Comparison of ENCODE assay signal across 16 mouse cellular contexts in the genomic region with DNA sequence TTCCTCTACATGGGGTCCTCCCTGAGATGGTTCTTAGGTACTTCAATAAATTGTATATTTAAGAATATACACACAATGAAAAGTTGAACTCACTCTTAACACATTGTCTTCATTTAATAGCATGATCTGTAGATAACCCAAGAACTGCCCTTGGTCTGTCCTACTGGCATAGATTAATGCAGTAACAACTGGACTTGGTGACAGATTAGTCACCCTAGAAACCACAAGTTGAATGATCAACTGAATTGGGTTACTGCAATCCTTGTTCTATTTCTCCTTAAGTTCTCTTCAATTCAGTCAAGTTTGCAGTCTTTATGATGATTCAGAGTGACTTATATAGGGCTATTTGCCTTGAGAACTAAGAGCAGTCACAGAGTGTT.
"Had no signal": no experiment of that assay in that cellular context is flagged by ENCODE, and none has a peak within 500 bp of the region (broad histone marks: within the 10 kb centered on the region; RNA-seq: fewer than 3 reads in every experiment).

No protein-coding gene starts in this region.

- H3K9me3 ChIP-seq: liver, embryonic 15.5 days; lung, embryonic 15.5 days; megakaryocyte, embryonic 14.5 days; midbrain, embryonic 12.5 days; neural tube, embryonic 13.5 days; neural tube, embryonic 15.5 days had no signal

- DNase-seq: liver, postnatal 0 days; lung, adult 2 months; lung, postnatal 4 days; retina, postnatal 1 day; right cerebral cortex, postnatal 4 days; spleen, adult 18-20 months; thymus, adult 18-20 months; thymus, postnatal 25 days; thymus, postnatal 4 days had no signal

- H3K4me2 ChIP-seq: liver, embryonic 15.5 days; lung, embryonic 15.5 days; midbrain, embryonic 12.5 days; neural tube, embryonic 13.5 days; neural tube, embryonic 15.5 days had no signal

- H3K9ac ChIP-seq: liver, embryonic 15.5 days; liver, postnatal 0 days; lung, embryonic 15.5 days; midbrain, embryonic 12.5 days; neural tube, embryonic 13.5 days; neural tube, embryonic 15.5 days had no signal

- H3K4me3 ChIP-seq: liver, embryonic 15.5 days; lung, embryonic 15.5 days; megakaryocyte, embryonic 14.5 days; midbrain, embryonic 12.5 days; neural tube, embryonic 13.5 days; neural tube, embryonic 15.5 days had no signal

- ATAC-seq: liver, postnatal 0 days; lung, postnatal 0 days had no signal

- H3K27ac ChIP-seq: liver, embryonic 15.5 days; lung, embryonic 15.5 days; midbrain, embryonic 12.5 days; neural tube, embryonic 13.5 days; neural tube, embryonic 15.5 days had no signal

- H3K36me3 ChIP-seq: liver, embryonic 15.5 days; lung, embryonic 15.5 days; midbrain, embryonic 12.5 days; neural tube, embryonic 13.5 days; neural tube, embryonic 15.5 days had no signal

- H3K27me3 ChIP-seq: liver, embryonic 15.5 days; lung, embryonic 15.5 days; megakaryocyte, embryonic 14.5 days; midbrain, embryonic 12.5 days; neural tube, embryonic 13.5 days; neural tube, embryonic 15.5 days had no signal

- H3K4me1 ChIP-seq: liver, embryonic 15.5 days; lung, embryonic 15.5 days; megakaryocyte, embryonic 14.5 days; midbrain, embryonic 12.5 days; neural tube, embryonic 13.5 days; neural tube, embryonic 15.5 days had no signal
